8 mouse cellular contexts compared by ENCODE assay signal in the genomic region with DNA sequence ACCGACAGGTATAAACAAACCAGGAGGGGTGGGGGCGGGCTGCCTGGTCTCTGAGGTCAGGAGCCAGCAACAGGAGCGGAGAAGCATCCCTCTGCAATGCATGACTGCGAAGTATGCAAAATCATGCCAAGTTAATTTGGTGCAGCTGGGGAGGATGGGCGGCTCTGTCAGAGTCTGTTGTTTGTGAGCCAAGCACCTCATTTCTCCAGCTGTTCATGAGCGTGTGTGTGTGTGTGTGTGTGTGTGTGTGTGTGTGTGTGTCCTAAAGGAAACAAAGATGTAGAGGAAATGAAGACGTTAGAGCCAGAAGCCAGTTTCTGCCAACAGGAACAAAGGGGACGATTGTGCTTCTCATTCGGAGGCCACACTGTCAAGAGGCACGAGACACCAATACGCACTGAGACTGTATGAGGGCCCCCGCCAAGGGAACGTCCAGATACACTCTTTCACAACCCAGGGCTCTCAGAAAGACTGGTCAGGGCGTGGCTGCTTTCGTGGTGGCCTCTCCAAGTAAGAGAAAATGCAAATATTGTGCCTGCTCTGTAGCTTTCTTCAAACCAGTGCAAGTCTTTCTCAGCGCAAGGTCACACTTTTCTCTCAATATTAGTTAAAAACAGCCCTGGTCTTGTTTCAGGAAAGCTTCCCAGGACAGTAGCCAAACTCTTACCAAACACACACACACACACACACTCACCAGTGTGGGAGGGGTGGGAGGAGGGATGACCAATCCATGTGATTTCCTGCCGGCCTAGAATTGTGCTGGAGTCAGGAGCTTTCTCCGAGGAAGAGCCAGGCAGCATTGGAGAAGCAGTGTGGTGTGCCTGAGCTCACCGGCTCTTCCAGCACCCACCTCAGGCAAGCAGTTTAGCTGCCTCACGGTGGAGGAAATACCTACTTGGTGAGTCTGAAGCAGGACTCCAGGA.
DNase-seq lines count a peak whose midpoint lies in the region; ATAC-seq and TF ChIP-seq lines count a peak whose summit lies in the region.

No protein-coding gene starts in this region.

- WGBS in lung, adult 2 months: 3% methylated on average over 20 of the region's 20 CpGs
- whole genome bisulfite sequencing in neural tube, embryonic 14.5 days: 22% methylated on average over 20 of the region's 20 CpGs

- H3K27me3 ChIP-seq in C2C12 (ENCODE audit: control insufficient read depth, insufficient read depth, insufficient read length): no peaks in the 10 kb centered on the region
- no peaks in the 10 kb centered on the region for H3K27me3 ChIP-seq in neural tube, embryonic 14.5 days (ENCODE audit: control insufficient read depth, insufficient read depth, low read length)

- peak overlapping the region; percentile 87 for H3ac ChIP-seq in C2C12 (ENCODE audit: control insufficient read depth, insufficient read length, low read depth)

- H3K36me3 ChIP-seq in C2C12 (ENCODE audit: control insufficient read depth, insufficient read depth): no peaks in the 10 kb centered on the region
- no peaks in the 10 kb centered on the region for H3K36me3 ChIP-seq in neural tube, embryonic 14.5 days (ENCODE audit: control insufficient read depth, insufficient read depth, low read length)

- peaks cover 9% of the 10 kb centered on the region; the same call in 1 of the 2 replicates for H3K4me1 ChIP-seq in brown adipose tissue, adult 24 weeks (ENCODE audit: control insufficient read depth, insufficient read depth, insufficient read length, low read length)
- H3K4me1 ChIP-seq in lung, adult 2 months (ENCODE audit: control insufficient read depth, insufficient read depth, low read length): peaks cover 20% of the 10 kb centered on the region
- peaks cover 7% of the 10 kb centered on the region for H3K4me1 ChIP-seq in neural tube, embryonic 14.5 days (ENCODE audit: control insufficient read depth, insufficient read depth, low read length)

- H3K4me3 ChIP-seq in C2C12 (ENCODE audit: insufficient read depth, poor library complexity, severe bottlenecking): peak overlapping the region; percentile 33
- H3K4me3 ChIP-seq in brown adipose tissue, adult 24 weeks (ENCODE audit: insufficient read depth, low read depth, low read length): peak overlapping the region; percentile 59
- peak overlapping the region; percentile 43 for H3K4me3 ChIP-seq in layer of hippocampus, adult 2 months
- H3K4me3 ChIP-seq in lung, adult 2 months (replicated peaks; ENCODE audit: extremely low read depth, low read depth, low read length): peak overlapping the region; percentile 48
- no peak overlapping the region for H3K4me3 ChIP-seq in neural tube, embryonic 14.5 days (ENCODE audit: low read depth, low read length)

- no peak for TF ChIP-seq CTCF in C2C12 (IDR thresholded peaks at IDR 0.05; ENCODE audit: control insufficient read depth, insufficient read depth, insufficient read length)
- no peak for TF ChIP-seq CTCF in layer of hippocampus, adult 2 months (conservative IDR thresholded peaks at IDR 0.05)
- TF ChIP-seq CTCF in lung, adult 2 months (IDR thresholded peaks at IDR 0.05; ENCODE audit: insufficient read depth, low read length): no peak

- H3K9ac ChIP-seq in neural tube, embryonic 14.5 days (replicated peaks; ENCODE audit: low read depth, low read length): 0 out of 2 replicates have a peak overlapping the region, but pooled peaks have one; percentile 35

- H3K9me3 ChIP-seq in neural tube, embryonic 14.5 days (ENCODE audit: control insufficient read depth, low read length): no peaks in the 10 kb centered on the region

- peak; percentile 81 for DNase-seq in heart, postnatal 4 days
- DNase-seq in layer of hippocampus, adult 2 months (ENCODE audit: low spot score in 2 of 2): peak; percentile 34 to 54
- DNase-seq in lung, adult 2 months: peak; percentile 82
- peak; percentile 84 for DNase-seq in testis, postnatal 10 days (ENCODE audit: low spot score)

- peaks cover 4% of the 10 kb centered on the region for H3K79me3 ChIP-seq in C2C12 (ENCODE audit: low read depth)

- peaks cover 14% of the 10 kb centered on the region for H3K79me2 ChIP-seq in C2C12 (ENCODE audit: control insufficient read depth, insufficient read depth)

- peak; percentile 85 for ATAC-seq in frontal cortex, adult (ENCODE audit: low TSS enrichment)
- peak; percentile 89 for ATAC-seq in neural tube, embryonic 14.5 days (ENCODE audit: low read depth)

- peak; percentile 97; the same call in 1 of the 2 replicates for TF ChIP-seq POLR2A in lung, adult 2 months (IDR thresholded peaks at IDR 0.05; ENCODE audit: borderline replicate concordance, extremely low read depth, low read depth, low read length)

- peak overlapping the region; percentile 98 for H3K27ac ChIP-seq in brown adipose tissue, adult 24 weeks (replicated peaks; ENCODE audit: low read depth, low read length)
- H3K27ac ChIP-seq in layer of hippocampus, adult 2 months: peak overlapping the region; percentile 88
- peak overlapping the region; percentile 85 for H3K27ac ChIP-seq in neural tube, embryonic 14.5 days (ENCODE audit: low read depth, low read length)

- peak overlapping the region; percentile 24; the same call in 1 of the 2 replicates for H3K4me2 ChIP-seq in neural tube, embryonic 14.5 days (ENCODE audit: low read depth, low read length)

TF ChIP-seq in C2C12, 6 proteins besides CTCF, POLR2A, EP300 and RAD21:
- TF ChIP-seq MYOD1 (IDR thresholded peaks at IDR 0.05; ENCODE audit: control insufficient read depth, insufficient read length, low read depth) (peak; percentile 69), FOSL1 (IDR thresholded peaks at IDR 0.05; ENCODE audit: insufficient read depth, low read length, poor library complexity, severe bottlenecking) (no peak), CEBPB (IDR thresholded peaks at IDR 0.05; ENCODE audit: low read depth) (peak; percentile 78)
